Mouse (Mus musculus): ENCODE measurements around the gene Fgfr3. TPM values are rescaled to one million over a fixed set of nuclear protein-coding genes. Genes with fewer than 3 reads are reported as not detected.
A peak's percentile ranks its signal among the peaks of the same experiment; 100 is the strongest.

The Fgfr3 gene
- polyA plus RNA-seq, 1 experiment from 2014 or later, result 39.5 TPM

DNA sequence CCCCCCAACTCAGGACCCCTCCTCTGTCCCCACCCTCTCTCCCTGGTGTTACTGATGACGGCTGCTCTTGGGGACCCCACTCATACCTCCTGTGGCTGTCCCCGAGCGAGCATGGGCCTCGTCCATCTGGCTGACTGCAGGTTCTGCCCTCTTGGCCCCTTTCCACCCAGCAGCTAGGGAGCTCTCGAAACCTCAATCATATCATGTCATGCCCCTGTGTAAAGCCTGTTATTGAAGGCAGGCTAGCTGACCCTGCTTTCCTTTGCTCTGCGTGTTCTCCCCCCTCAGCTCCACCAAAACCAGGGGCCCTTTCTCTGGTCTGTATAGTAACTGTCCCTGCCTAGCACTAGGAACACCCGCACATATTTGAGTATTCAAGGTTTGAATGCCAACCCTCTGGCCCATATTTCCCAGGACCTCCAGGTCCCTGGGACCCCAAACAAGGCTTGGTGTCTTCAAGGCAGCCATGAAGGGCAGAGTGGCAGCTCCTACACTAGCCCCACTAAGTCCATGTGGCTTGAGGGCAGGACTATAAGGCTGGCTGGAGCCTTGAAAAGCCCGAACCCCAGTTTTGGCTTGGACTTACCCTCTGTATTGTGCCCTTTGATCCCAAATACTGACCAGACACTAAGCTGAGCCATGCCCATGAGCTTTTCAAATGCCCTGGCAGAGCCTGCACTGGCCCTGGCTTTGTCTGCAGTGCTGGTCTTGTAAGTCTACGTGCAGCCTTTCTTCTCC lies 15.7 kb upstream of the Fgfr3 start:
- ATAC-seq (ENCODE audit: low read depth), result peak; percentile 38; the same call in 1 of the 2 replicates
- no peak overlapping the region for H3K4me2 ChIP-seq (ENCODE audit: low read depth, low read length)

DNA sequence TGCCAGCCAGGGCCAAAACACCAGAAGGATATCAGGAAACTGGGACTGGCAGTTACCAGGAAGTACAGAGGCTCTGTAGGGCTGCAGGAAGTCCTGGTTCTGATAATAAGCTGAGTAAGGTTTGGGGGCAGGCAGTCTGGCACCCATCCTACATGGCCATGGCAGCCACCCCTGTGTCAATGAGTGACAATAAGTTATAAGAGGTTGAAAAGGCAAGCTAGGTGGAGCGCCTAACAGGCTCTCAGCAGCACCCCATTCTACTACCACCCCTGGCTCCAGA lies 15.2 kb upstream of the Fgfr3 start:
- H3K27me3 ChIP-seq (ENCODE audit: control insufficient read depth, insufficient read depth, low read length), result no peaks in the 10 kb centered on the region
- peak overlapping the region; percentile 73 for H3K27ac ChIP-seq (ENCODE audit: low read depth, low read length)
- no peaks in the 10 kb centered on the region for H3K9me3 ChIP-seq (ENCODE audit: control insufficient read depth, low read length)
- no peak overlapping the region for H3K4me2 ChIP-seq (ENCODE audit: low read depth, low read length)
- no peak overlapping the region for H3K4me3 ChIP-seq (ENCODE audit: low read depth, low read length)
- no peak overlapping the region for H3K9ac ChIP-seq (replicated peaks; ENCODE audit: low read depth, low read length)
- H3K4me1 ChIP-seq (ENCODE audit: control insufficient read depth, insufficient read depth, low read length), result 0 out of 2 replicates have a peak, but pooled peaks cover 6% of the 10 kb centered on the region
- no peak for ATAC-seq (ENCODE audit: low read depth)
- no peaks in the 10 kb centered on the region for H3K36me3 ChIP-seq (ENCODE audit: control insufficient read depth, insufficient read depth, low read length)
- WGBS, result 84% methylated on average over 1 of the region's 1 CpGs

More for the DNA sequence above, 15.7 kb upstream of the Fgfr3 start:
- Histone ChIP-seq H3K27ac (ENCODE audit: low read depth, low read length) (peak overlapping the region; percentile 73), H3K9me3 (ENCODE audit: control insufficient read depth, low read length) (no peaks in the 10 kb centered on the region), H3K4me3 (ENCODE audit: low read depth, low read length) (no peak overlapping the region), H3K4me1 (ENCODE audit: control insufficient read depth, insufficient read depth, low read length) (0 out of 2 replicates have a peak, but pooled peaks cover 6% of the 10 kb centered on the region), H3K9ac (replicated peaks; ENCODE audit: low read depth, low read length) (no peak overlapping the region), H3K36me3 (ENCODE audit: control insufficient read depth, insufficient read depth, low read length) (no peaks in the 10 kb centered on the region), H3K27me3 (ENCODE audit: control insufficient read depth, insufficient read depth, low read length) (no peaks in the 10 kb centered on the region)
- 17% methylated on average over 9 of the region's 9 CpGs for WGBS

DNA sequence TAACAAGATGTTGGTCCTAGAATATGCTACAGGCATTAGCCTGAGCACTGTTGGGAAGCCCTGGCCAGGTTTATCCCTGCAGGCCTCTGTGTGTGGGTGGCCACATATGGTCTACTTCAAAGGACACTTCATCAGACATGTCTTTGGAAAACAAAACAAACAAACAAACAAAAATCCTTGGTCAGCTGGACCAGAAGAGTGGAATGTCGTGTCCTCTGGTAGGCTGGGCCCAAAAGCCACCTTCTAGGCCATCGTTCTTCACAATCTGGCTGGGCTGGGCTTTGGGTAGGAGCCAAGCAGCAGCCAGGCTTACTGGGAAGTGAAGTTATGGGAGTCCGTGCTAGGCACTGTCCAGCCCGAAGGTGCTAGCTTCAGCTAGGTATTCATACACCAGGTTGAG lies 14.3 kb upstream of the Fgfr3 start:
- H3K36me3 ChIP-seq (ENCODE audit: control insufficient read depth, insufficient read depth, low read length), result no peaks in the 10 kb centered on the region
- no peaks in the 10 kb centered on the region for H3K27me3 ChIP-seq (ENCODE audit: control insufficient read depth, insufficient read depth, low read length)
- no peak overlapping the region for H3K4me2 ChIP-seq (ENCODE audit: low read depth, low read length)
- ATAC-seq (ENCODE audit: low read depth), result no peak
- 0 out of 2 replicates have a peak, but pooled peaks cover 6% of the 10 kb centered on the region for H3K4me1 ChIP-seq (ENCODE audit: control insufficient read depth, insufficient read depth, low read length)
- no peaks in the 10 kb centered on the region for H3K9me3 ChIP-seq (ENCODE audit: control insufficient read depth, low read length)
- H3K9ac ChIP-seq (replicated peaks; ENCODE audit: low read depth, low read length), result no peak overlapping the region
- H3K27ac ChIP-seq (ENCODE audit: low read depth, low read length), result no peak overlapping the region
- no peak overlapping the region for H3K4me3 ChIP-seq (ENCODE audit: low read depth, low read length)
- WGBS, result 71% methylated on average over 4 of the region's 4 CpGs

DNA sequence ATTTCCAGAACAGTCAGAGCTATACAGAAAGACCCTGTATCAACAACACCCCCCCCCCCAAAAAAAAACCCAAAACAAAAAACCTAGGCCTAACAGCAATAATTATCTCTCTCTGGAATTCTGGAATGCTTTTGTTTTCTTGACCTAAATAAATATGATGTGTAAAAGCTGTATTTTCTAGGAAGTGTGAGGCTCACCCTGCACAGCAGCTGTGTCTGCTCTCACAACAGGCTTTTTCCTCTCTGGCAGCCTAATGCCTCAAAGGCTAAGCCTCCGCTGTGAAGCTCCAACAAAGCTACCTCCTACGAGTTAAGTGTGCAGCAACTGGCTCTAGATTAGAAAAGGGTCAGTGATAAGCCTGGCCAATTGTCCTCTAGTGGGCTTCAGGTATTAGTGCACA lies 12.4 kb upstream of the Fgfr3 start:
- H3K9ac ChIP-seq (replicated peaks; ENCODE audit: low read depth, low read length), result no peak overlapping the region
- no peak overlapping the region for H3K27ac ChIP-seq (ENCODE audit: low read depth, low read length)
- ATAC-seq (ENCODE audit: low read depth), result no peak
- no peak overlapping the region for H3K4me2 ChIP-seq (ENCODE audit: low read depth, low read length)
- no peak overlapping the region for H3K4me3 ChIP-seq (ENCODE audit: low read depth, low read length)
- no peaks in the 10 kb centered on the region for H3K27me3 ChIP-seq (ENCODE audit: control insufficient read depth, insufficient read depth, low read length)
- WGBS, result 54% methylated on average over 2 of the region's 2 CpGs
- no peaks in the 10 kb centered on the region for H3K36me3 ChIP-seq (ENCODE audit: control insufficient read depth, insufficient read depth, low read length)
- H3K9me3 ChIP-seq (ENCODE audit: control insufficient read depth, low read length), result no peaks in the 10 kb centered on the region
- 0 out of 2 replicates have a peak, but pooled peaks cover 6% of the 10 kb centered on the region for H3K4me1 ChIP-seq (ENCODE audit: control insufficient read depth, insufficient read depth, low read length)

DNA sequence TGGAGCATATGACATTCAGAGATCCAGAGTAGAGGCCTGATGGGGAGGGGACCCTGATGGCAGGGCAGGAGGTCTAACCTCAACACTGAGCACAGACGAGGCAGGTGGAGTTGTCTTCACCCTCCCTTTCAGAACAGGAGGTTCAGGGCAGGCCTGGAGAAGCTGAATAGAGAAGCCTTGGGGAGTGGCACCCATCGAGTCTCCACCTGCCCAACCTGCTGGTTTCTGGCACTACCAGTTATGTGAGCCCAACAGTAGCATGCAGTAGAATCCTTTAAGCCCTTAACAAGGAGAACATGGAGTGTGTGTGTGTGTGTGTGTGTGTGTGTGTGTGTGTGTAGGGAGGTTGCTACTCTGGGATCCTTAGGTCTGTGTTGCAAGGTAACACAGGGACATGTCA lies 8.9 kb upstream of the Fgfr3 start:
- no peaks in the 10 kb centered on the region for H3K9me3 ChIP-seq (ENCODE audit: control insufficient read depth, low read length)
- H3K36me3 ChIP-seq (ENCODE audit: control insufficient read depth, insufficient read depth, low read length), result no peaks in the 10 kb centered on the region
- H3K27me3 ChIP-seq (ENCODE audit: control insufficient read depth, insufficient read depth, low read length), result no peaks in the 10 kb centered on the region
- H3K9ac ChIP-seq (replicated peaks; ENCODE audit: low read depth, low read length), result no peak overlapping the region
- no peak for ATAC-seq (ENCODE audit: low read depth)
- H3K4me1 ChIP-seq (ENCODE audit: control insufficient read depth, insufficient read depth, low read length), result no peaks in the 10 kb centered on the region
- no peak overlapping the region for H3K27ac ChIP-seq (ENCODE audit: low read depth, low read length)
- no peak overlapping the region for H3K4me2 ChIP-seq (ENCODE audit: low read depth, low read length)
- 91% methylated on average over 2 of the region's 2 CpGs for WGBS
- no peak overlapping the region for H3K4me3 ChIP-seq (ENCODE audit: low read depth, low read length)

DNA sequence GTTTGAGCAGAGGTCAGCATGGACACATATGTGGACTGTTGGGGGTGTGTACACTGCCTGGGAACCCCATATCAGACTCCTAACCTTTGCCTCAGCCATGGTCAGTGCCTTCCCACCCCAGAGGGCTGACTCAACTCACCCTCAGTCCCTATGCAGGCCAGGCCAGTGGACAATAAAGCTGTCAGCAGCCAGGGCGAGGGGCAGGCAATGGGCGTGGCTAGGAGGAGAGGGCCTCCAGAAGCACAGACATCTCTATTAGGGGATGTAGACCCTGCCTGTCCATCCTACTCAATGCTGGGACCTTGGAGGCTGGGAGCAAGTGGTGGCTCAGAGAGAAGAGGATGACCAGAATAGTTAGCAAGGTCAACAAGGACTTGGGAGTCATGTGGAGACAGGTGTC lies 6.3 kb upstream of the Fgfr3 start:
- WGBS, result 29% methylated on average over 2 of the region's 2 CpGs
- Histone ChIP-seq H3K27ac (ENCODE audit: low read depth, low read length) (no peak overlapping the region), H3K27me3 (ENCODE audit: control insufficient read depth, insufficient read depth, low read length) (no peaks in the 10 kb centered on the region), H3K4me1 (ENCODE audit: control insufficient read depth, insufficient read depth, low read length) (no peaks in the 10 kb centered on the region), H3K9ac (replicated peaks; ENCODE audit: low read depth, low read length) (no peak overlapping the region), H3K4me3 (ENCODE audit: low read depth, low read length) (no peak overlapping the region), H3K9me3 (ENCODE audit: control insufficient read depth, low read length) (no peaks in the 10 kb centered on the region), H3K36me3 (ENCODE audit: control insufficient read depth, insufficient read depth, low read length) (no peaks in the 10 kb centered on the region), H3K4me2 (ENCODE audit: low read depth, low read length) (no peak overlapping the region)
- ATAC-seq (ENCODE audit: low read depth), result no peak

DNA sequence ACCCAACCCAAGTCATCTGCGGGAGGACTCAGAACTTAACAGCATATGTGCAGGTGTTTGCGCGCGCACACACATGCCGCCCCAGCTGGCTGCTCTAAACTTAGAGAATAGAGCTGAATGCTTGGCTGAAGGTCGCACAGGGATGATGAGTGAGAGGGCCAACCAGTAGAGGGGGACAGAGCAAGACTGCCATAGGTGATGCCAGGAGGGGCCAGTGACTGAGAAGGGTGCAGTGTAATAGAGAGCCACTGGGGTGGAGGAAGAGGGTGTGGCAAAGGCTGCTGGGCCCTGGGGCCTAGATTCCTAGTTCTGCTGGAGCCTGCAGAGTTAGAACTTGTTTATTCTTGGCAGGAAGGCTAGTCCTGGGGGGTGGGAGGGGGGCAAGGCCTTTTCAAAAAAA lies 5.0 kb upstream of the Fgfr3 start:
- Histone ChIP-seq H3K9ac (replicated peaks; ENCODE audit: low read depth, low read length) (no peak overlapping the region), H3K4me2 (ENCODE audit: low read depth, low read length) (no peak overlapping the region), H3K36me3 (ENCODE audit: control insufficient read depth, insufficient read depth, low read length) (no peaks in the 10 kb centered on the region), H3K27me3 (ENCODE audit: control insufficient read depth, insufficient read depth, low read length) (no peaks in the 10 kb centered on the region), H3K4me3 (ENCODE audit: low read depth, low read length) (no peak overlapping the region), H3K4me1 (ENCODE audit: control insufficient read depth, insufficient read depth, low read length) (no peaks in the 10 kb centered on the region), H3K9me3 (ENCODE audit: control insufficient read depth, low read length) (no peaks in the 10 kb centered on the region), H3K27ac (ENCODE audit: low read depth, low read length) (no peak overlapping the region)
- no peak for ATAC-seq (ENCODE audit: low read depth)
- 85% methylated on average over 6 of the region's 6 CpGs for WGBS

DNA sequence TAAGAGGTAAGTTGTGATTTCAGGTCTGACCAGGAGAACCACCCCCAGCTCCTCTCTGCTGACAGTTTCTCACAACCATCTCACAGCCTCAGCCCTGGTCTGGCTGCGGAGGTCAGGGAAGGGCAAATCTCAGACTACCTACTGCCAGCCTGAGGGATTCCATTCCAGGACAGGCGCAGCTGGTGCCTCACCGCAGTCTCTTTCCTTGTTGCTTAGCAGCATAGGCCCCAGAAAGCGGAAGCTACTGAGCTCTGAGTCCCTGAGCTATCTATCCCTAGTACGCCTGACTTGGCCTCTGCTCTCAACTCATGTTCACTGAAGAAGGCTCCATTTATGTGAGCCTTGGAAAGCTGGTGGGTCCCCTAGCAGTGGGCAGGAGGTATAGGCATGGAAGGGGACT lies 3.0 kb upstream of the Fgfr3 start:
- no peak for ATAC-seq (ENCODE audit: low read depth)

DNA sequence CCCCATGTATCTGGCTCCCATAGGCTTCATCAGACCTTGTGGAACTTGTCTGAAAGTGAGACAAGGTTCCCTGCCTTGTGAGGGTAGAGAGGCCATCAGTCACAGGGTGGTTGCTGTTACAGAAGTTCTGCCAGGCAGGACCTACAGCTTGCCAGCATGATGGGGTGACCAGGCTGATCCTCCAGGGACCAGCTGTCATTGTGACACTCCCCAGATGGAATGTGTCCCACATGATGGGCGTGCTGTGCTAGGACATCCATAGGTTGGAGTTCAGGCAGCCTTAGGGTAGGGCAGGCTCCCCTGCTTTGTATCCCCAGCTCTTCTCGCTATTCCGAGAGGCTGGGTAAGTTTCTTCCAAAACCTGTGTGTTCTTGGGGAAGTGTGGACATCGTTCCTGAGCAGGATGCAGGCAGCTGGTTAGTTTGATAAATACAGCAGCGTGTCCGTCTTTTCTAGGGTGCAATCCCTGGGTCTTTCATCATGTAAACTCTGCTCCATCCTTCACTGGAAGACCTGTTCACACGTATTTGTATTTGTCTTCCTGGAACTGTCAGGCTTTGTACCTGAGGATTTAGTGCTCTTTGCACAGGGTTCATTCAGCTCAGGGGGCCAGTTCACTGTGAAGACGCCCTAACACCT lies 503 bp upstream of the Fgfr3 start:
- H3K4me1 ChIP-seq (ENCODE audit: control insufficient read depth, insufficient read depth, low read length), result 0 out of 2 replicates have a peak, but pooled peaks cover 10% of the 10 kb centered on the region
- peak overlapping the region; percentile 16; the same call in 1 of the 2 replicates for H3K27ac ChIP-seq (ENCODE audit: low read depth, low read length)

More for the DNA sequence above, 3.0 kb upstream of the Fgfr3 start:
- 0 out of 2 replicates have a peak, but pooled peaks cover 5% of the 10 kb centered on the region for H3K4me1 ChIP-seq (ENCODE audit: control insufficient read depth, insufficient read depth, low read length)
- 67% methylated on average over 5 of the region's 5 CpGs for WGBS
- no peak overlapping the region for H3K27ac ChIP-seq (ENCODE audit: low read depth, low read length)
- no peak overlapping the region for H3K9ac ChIP-seq (replicated peaks; ENCODE audit: low read depth, low read length)
- no peaks in the 10 kb centered on the region for H3K36me3 ChIP-seq (ENCODE audit: control insufficient read depth, insufficient read depth, low read length)
- H3K27me3 ChIP-seq (ENCODE audit: control insufficient read depth, insufficient read depth, low read length), result no peaks in the 10 kb centered on the region
- no peak overlapping the region for H3K4me2 ChIP-seq (ENCODE audit: low read depth, low read length)
- H3K9me3 ChIP-seq (ENCODE audit: control insufficient read depth, low read length), result no peaks in the 10 kb centered on the region
- H3K4me3 ChIP-seq (ENCODE audit: low read depth, low read length), result no peak overlapping the region

More for the DNA sequence above, 503 bp upstream of the Fgfr3 start:
- Histone ChIP-seq H3K27me3 (ENCODE audit: control insufficient read depth, insufficient read depth, low read length) (no peaks in the 10 kb centered on the region), H3K4me3 (ENCODE audit: low read depth, low read length) (peak overlapping the region; percentile 48; the same call in 1 of the 2 replicates), H3K4me2 (ENCODE audit: low read depth, low read length) (peak overlapping the region; percentile 78), H3K9me3 (ENCODE audit: control insufficient read depth, low read length) (no peaks in the 10 kb centered on the region), H3K9ac (replicated peaks; ENCODE audit: low read depth, low read length) (peak overlapping the region; percentile 58), H3K36me3 (ENCODE audit: control insufficient read depth, insufficient read depth, low read length) (no peaks in the 10 kb centered on the region)
- 8% methylated on average over 8 of the region's 8 CpGs for WGBS
- no peak for ATAC-seq (ENCODE audit: low read depth)
